Mouse (Mus musculus) lung, embryonic 14.5 days (tissue): ENCODE data around the gene Atp23. TPM values are rescaled to one million over a fixed set of nuclear protein-coding genes. Genes with fewer than 3 reads are reported as not detected.

Source experiments
- ATAC-seq: fragments of 200-750 bp; cut with Nextera tagmentation; 2 replicates; pipeline ENCODE4 v1.8.0; 2017; ENCODE audit warnings: mild to moderate bottlenecking, moderate TSS enrichment, moderate library complexity; ENCODE audit not compliant: insufficient read depth
- DNase-seq: peaks from one replicate; pipeline ENCODE4 v3.0.0-alpha.2; 2015
- H3K27ac ChIP-seq: fragments of 300-500 bp; sonication (generic); 2 replicates; pipeline ENCODE4 v1.5.1; 2014; ENCODE audit warnings: low read depth, mild to moderate bottlenecking, moderate library complexity
- H3K27me3 ChIP-seq: fragments of 300-500 bp; sonication (generic); 2 replicates; pipeline ENCODE4 v1.6.1; 2014; ENCODE audit warnings: low read length, control low read depth; ENCODE audit not compliant: insufficient read depth
- H3K36me3 ChIP-seq: fragments of 300-500 bp; sonication (generic); 2 replicates; pipeline ENCODE4 v1.6.1; 2014; ENCODE audit warnings: control low read depth; ENCODE audit not compliant: insufficient read depth
- H3K4me1 ChIP-seq: fragments of 300-500 bp; sonication (generic); 2 replicates; pipeline ENCODE4 v1.6.1; 2014; ENCODE audit warnings: antibody characterized with exemption, control low read depth; ENCODE audit not compliant: insufficient read depth
- H3K4me2 ChIP-seq: fragments of 300-500 bp; sonication (generic); 2 replicates; pipeline ENCODE4 v1.6.1; 2014; ENCODE audit warnings: mild to moderate bottlenecking
- H3K4me3 ChIP-seq: fragments of 300-500 bp; sonication (generic); 2 replicates; pipeline ENCODE4 v1.5.1; 2014; ENCODE audit warnings: low read depth, low read length
- H3K9ac ChIP-seq: fragments of 300-500 bp; sonication (generic); 2 replicates; pipeline ENCODE4 v1.6.1; 2014
- H3K9me3 ChIP-seq: fragments of 300-500 bp; sonication (generic); 2 replicates; pipeline ENCODE4 v1.6.1; 2016; ENCODE audit warnings: low read depth, low read length, control low read depth
- CTCF ChIP-seq: IDR thresholded peaks from 2 replicates; pipeline ENCODE4 v1.5.1; 2016; ENCODE audit warnings: antibody characterized with exemption, low read depth
- WGBS: fragments of 180-500 bp; shearing (Covaris S2); extraction: QIAGEN DNeasy Blood & Tissue Kit; methylation state at CpG from one replicate; pipeline ENCODE4 v1.1.7; 2014; 5-methylcytosine and 5-hydroxymethylcytosine counted together
- polyA plus RNA-seq: library from polyadenylated mRNA; unstranded; fragments of >200 nt; fragmentation: Nextera tagmentation; extraction: Ambion mirVana; gene quantifications from 2 replicates; pipeline ENCODE4 v1.2.1, GENCODE M21; 2014

Gene Atp23
- polyA plus RNA-seq, 1 experiment from 2014 or later: 25.7 TPM

DNA sequence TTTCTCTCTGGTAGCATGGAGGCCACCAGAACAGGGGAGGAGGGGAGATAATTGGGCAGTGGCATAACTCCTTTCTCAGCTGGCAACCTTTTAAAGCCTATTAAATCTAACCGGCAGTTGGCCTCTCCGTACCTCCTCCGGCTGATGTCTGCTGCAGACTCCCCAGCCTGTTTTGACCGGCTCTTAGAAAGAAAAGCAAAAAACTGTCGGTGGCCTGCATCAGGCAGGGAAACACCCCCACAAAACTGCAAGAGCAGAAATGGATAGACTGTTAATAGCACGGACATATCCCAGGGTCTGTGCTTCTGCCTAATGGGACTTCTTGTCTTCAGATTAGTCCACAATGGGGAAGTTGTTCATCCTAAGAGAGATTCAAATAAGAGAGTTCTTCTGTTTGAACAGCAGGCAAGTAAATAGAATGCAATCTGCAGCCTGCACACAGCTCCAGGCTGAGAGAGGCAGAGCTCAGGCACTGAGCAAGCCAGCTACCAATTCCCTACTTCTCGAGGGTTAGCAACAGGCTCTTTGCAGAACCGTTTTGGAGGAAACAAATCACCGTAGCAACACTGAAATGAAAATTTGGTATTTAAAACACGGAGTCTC, 55.7 kb downstream of the Atp23 start:
- Histone ChIP-seq H3K4me2 (peak overlapping the region; percentile 2; the same call in 1 of the 2 replicates), H3K27me3 (no peaks in the 10 kb centered on the region), H3K9ac (no peak overlapping the region), H3K4me1 (0 out of 2 replicates have a peak, but pooled peaks cover 4% of the 10 kb centered on the region), H3K9me3 (no peaks in the 10 kb centered on the region), H3K36me3 (no peaks in the 10 kb centered on the region), H3K4me3 (no peak overlapping the region), H3K27ac (no peak overlapping the region)
- TF ChIP-seq CTCF: no peak
- 28% methylated on average over 10 of the region's 10 CpGs for WGBS
- DNase-seq (peak; percentile 28), ATAC-seq (peak; percentile 58; the same call in 1 of the 2 replicates)

DNA sequence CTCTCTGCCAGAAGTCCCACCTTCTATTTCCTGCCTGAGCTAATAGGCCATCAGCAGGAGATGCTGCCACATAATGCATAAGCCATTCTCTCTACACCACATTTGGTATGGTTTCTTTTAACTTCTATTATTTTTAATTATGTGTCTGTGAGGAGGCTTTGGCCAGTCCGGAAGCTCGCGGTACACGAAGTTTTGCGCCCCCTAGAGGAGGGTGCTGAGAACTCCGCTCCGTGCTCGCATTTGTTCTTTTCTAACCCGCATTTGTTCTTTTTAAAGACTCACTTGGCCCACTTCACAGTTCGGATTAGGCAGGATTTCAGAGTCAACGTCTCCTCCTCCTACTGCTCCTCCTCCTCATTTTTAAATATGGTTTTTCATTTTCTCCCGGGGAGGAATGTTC, 56.5 kb downstream of the Atp23 start:
- Histone ChIP-seq H3K27me3 (no peaks in the 10 kb centered on the region), H3K4me1 (0 out of 2 replicates have a peak, but pooled peaks cover 4% of the 10 kb centered on the region), H3K27ac (no peak overlapping the region), H3K36me3 (no peaks in the 10 kb centered on the region), H3K9ac (no peak overlapping the region), H3K9me3 (no peaks in the 10 kb centered on the region), H3K4me3 (no peak overlapping the region), H3K4me2 (peak overlapping the region; percentile 2; the same call in 1 of the 2 replicates)
- DNase-seq (peak; percentile 61), ATAC-seq (peak; percentile 21; the same call in 1 of the 2 replicates)
- TF ChIP-seq CTCF: peak; percentile 43
- 35% methylated on average over 12 of the region's 12 CpGs for WGBS

DNA sequence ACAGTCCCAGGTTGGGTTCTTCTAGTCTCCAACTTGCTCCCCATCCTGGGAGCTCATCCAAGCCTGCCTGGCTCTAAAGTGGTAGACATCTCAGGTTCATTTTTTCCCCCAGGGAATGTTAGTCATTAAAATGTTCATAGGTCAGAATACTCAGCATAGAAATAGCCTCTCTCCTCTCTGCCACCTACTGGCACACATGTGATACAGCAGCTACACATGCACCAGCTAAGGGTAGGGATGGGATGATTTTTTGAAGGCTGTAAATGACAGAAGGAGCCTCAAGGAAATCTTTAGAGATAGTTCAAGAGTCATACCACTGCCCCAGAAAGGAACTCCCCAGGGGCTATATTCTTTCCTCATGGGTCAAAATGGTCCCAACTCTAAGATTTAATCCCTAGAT, 60.9 kb downstream of the Atp23 start:
- H3K4me2 ChIP-seq: no peak overlapping the region
- H3K4me1 ChIP-seq: 0 out of 2 replicates have a peak, but pooled peaks cover 4% of the 10 kb centered on the region
- no peaks in the 10 kb centered on the region for H3K36me3 ChIP-seq
- no peaks in the 10 kb centered on the region for H3K27me3 ChIP-seq
- no peak overlapping the region for H3K27ac ChIP-seq
- DNase-seq (no peak), ATAC-seq (no peak)
- TF ChIP-seq CTCF: peak; percentile 41
- H3K4me3 ChIP-seq: no peak overlapping the region
- no peak overlapping the region for H3K9ac ChIP-seq
- no peaks in the 10 kb centered on the region for H3K9me3 ChIP-seq

DNA sequence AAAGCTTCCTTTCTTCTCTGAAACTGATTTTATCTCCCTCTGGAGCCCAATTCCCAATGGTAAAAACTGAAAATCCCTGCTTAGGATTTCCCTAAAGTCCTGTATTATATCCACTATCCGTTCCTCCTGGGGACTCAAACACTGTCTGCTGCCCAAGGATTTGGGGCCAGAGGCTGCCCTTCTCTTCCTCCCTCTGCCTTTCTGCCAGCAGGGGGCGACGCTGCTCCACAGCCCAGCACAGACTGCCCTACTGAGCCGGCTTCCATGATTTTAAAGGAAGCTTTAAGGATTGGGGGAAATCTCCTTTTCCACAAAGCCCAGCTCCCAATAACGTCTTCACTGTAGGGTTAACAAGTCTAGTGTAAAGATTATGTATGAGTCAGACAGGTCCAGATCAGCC, 68.1 kb downstream of the Atp23 start:
- H3K9ac ChIP-seq: no peak overlapping the region
- ATAC-seq (no peak), DNase-seq (no peak)
- no peaks in the 10 kb centered on the region for H3K4me1 ChIP-seq
- TF ChIP-seq CTCF: peak; percentile 57
- 42% methylated on average over 5 of the region's 5 CpGs for WGBS
- no peaks in the 10 kb centered on the region for H3K36me3 ChIP-seq
- no peak overlapping the region for H3K4me3 ChIP-seq
- H3K27me3 ChIP-seq: no peaks in the 10 kb centered on the region
- no peak overlapping the region for H3K27ac ChIP-seq
- no peaks in the 10 kb centered on the region for H3K9me3 ChIP-seq
- H3K4me2 ChIP-seq: no peak overlapping the region

DNA sequence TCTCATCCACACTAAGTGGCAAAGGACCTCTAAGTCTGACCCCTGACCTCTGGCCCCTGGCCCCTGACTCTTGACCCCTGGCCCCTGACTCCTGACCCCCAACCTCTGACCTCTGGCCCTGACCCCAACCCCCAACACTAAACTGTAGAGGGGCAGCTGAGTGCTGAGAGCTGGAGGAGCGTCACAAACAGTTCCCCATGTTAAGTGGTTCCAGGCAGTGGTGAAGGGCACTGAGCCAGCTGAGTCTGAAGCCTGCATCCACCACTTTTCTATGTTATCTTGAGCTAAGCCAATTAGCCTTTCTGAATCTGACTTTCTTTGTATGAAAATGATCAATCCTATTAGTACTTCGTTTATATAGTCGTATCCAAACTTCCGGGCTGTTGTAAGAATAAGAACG, 69.8 kb downstream of the Atp23 start:
- H3K4me3 ChIP-seq: no peak overlapping the region
- no peaks in the 10 kb centered on the region for H3K4me1 ChIP-seq
- no peaks in the 10 kb centered on the region for H3K9me3 ChIP-seq
- no peak overlapping the region for H3K4me2 ChIP-seq
- 67% methylated on average over 5 of the region's 5 CpGs for WGBS
- no peak for DNase-seq
- no peak for TF ChIP-seq CTCF
- H3K9ac ChIP-seq: no peak overlapping the region
- ATAC-seq: no peak
- no peak overlapping the region for H3K27ac ChIP-seq
- H3K36me3 ChIP-seq: no peaks in the 10 kb centered on the region
- H3K27me3 ChIP-seq: no peaks in the 10 kb centered on the region

DNA sequence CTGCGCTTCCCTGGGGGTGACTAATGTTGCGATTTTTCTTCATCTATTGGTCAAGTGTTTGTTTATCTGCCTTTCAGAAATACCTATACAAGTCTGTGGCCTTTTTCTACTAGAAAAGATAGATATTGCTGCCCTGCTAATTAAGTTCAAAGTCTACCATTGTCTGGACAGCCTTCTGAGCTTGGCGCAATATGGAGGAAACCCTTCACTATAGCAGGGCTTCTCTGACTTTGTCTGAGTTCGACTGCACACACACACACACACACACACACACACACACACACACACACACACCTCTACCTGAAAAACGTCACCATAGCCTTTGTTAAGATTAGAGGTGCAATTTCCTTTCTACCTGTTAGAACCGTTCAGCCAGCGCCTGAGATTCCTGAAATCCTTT, 72.5 kb downstream of the Atp23 start:
- H3K36me3 ChIP-seq: no peaks in the 10 kb centered on the region
- no peak overlapping the region for H3K4me3 ChIP-seq
- WGBS: 72% methylated on average over 7 of the region's 7 CpGs
- H3K9ac ChIP-seq: no peak overlapping the region
- no peaks in the 10 kb centered on the region for H3K9me3 ChIP-seq
- H3K4me1 ChIP-seq: no peaks in the 10 kb centered on the region
- TF ChIP-seq CTCF: no peak
- DNase-seq (no peak), ATAC-seq (no peak)
- H3K27ac ChIP-seq: no peak overlapping the region
- no peak overlapping the region for H3K4me2 ChIP-seq
- H3K27me3 ChIP-seq: no peaks in the 10 kb centered on the region

DNA sequence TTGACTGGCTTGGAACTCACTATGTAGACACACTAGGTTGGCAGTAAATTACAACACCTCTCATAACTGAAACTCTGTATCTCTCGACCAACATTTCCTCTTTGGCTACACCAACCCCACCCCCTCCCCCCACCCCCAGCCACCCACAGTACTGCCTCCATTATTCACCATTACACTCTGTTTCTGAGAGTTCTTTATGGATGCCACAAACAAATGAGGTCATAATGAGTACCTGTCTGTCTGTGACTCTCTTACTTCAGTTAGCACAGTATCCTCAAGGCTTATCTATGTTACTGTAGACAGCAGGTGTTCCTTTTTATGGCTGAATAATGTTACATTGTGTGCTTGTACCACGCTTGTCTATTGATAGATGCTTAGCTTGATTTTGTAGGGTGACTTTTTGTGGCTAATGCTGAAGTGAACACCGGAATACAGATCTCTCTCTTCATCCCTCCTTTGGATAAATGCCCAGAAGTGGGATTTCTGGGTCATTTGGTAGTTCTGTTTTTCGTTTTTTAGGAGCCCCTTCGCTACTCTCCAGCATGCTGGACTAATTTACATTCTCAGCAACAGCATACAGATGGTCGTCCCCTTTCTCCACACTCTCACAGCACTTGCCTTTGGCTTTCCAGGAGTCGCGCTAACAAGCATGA, 73.1 kb downstream of the Atp23 start:
- Histone ChIP-seq H3K27ac (no peak overlapping the region), H3K4me1 (no peaks in the 10 kb centered on the region), H3K4me3 (no peak overlapping the region), H3K9me3 (no peaks in the 10 kb centered on the region), H3K27me3 (no peaks in the 10 kb centered on the region), H3K36me3 (no peaks in the 10 kb centered on the region), H3K9ac (no peak overlapping the region), H3K4me2 (no peak overlapping the region)
- 60% methylated on average over 8 of the region's 8 CpGs for WGBS
- DNase-seq (no peak), ATAC-seq (no peak)
- no peak for TF ChIP-seq CTCF
